Mouse (Mus musculus) right cerebral cortex, postnatal 36 days (tissue): ENCODE results near the gene Bri3bp.

Source experiments
- DNase-seq, 2 experiments: peaks; one replicate each; pipeline ENCODE4 v3.0.0; 2022; ENCODE audit warnings: low spot score in 2 of 2, mixed read lengths in 1 of 2

The Bri3bp gene

DNA sequence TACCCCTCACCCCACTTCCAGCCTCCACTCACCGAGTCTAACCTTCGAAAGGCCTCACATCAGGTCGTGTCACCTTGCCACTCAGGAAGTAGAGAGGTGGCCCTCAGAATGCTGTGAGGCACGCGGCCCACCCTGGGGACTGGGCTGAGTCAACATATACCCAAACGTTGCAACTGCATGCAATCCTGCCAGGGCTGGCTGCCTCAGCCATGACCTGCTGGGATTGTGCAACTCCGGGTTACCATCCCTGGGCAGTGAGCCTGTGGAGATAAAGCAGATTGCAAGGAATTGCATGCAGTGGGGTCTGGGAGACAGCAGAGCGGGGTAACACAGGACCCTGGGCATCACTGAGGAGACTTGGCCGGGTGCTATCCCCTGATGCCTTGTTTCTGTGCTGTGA, 11.2 kb downstream of the Bri3bp start:
- no peak for DNase-seq

DNA sequence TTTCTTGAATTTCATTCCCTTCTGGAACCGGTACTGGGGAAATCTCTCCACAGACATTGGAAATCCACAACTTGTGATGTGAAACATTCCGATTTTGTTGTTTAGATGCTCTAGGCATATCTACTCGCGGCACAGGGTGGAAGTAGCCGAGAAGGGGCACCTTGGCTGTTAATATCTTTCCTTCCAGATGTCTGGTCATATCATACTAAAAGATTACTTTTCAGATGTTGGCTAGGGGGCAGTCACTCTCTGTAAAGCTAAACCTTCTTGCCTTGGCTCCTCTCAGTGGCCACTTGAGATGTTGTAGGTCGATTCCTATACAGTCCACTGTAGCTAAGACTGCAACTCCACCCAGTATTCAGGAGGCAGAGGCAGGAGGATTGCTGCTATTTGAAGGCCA, 14.7 kb downstream of the Bri3bp start:
- DNase-seq = no peak

DNA sequence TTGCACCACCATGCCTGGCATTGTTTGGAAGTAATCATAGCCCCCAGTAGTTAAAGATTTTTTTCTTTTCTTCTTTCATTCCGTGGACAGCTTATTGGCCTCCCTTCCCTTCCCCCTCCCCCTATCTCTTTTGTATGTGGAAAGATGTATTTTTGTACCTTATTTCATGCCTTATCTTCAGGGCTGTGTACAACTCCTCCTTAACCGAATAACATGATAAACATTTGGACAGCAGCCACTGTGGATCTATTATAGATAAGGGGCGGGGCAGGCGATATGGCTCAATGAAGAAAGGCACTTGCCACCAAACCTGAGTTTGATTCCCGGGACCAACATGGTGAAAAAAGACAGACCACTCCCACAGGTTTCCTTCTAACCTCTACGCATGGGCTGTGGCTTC, 16.2 kb downstream of the Bri3bp start:
- no peak for DNase-seq

DNA sequence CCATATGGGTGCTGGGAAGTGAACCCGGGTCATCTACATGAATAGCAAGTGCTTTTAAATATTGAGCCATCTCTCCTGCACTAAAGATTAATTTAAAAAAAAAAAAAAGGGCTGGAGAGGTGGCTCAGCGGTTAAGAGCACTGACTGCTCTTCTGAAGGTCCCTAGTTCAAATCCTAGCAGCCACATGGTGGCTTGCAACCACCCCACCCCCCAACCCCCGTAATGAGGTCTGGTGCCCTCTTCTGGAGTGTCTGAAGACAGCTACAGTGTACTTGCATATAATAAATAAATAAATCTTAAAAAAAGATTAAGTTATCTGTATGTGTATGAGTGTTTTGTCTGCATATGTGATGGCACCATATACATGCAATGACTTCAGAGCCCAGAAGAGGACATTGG, 19.2 kb downstream of the Bri3bp start:
- DNase-seq = no peak

DNA sequence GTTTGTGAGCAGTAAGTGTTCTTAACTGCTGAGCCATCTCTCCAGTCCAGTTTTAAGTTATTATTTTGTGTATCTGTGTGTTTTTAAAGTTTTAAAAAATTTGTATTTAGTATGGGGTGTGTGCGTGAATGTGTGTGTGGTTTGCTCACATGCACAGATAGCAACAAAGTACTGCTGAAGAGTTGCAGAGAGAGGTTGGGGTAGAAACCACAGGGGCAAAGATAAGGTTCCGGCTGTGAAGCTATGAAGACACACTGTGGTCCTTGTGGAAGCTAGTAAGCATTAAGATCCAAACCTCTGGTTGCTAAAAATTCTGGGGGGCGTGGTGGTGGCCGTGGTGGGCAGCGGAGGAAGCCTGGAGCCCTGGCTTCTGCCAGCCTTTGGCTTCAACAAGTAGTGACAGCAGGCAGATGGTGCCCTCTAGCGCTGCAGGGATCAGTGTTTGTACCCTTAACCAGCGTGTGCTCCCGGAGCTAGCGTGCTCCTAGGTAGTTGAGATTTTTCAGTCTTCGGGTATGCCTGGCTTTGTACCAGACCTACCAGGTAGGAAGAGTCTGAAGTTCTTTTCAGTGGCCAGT, 20.6 kb downstream of the Bri3bp start:
- no peak for DNase-seq

DNA sequence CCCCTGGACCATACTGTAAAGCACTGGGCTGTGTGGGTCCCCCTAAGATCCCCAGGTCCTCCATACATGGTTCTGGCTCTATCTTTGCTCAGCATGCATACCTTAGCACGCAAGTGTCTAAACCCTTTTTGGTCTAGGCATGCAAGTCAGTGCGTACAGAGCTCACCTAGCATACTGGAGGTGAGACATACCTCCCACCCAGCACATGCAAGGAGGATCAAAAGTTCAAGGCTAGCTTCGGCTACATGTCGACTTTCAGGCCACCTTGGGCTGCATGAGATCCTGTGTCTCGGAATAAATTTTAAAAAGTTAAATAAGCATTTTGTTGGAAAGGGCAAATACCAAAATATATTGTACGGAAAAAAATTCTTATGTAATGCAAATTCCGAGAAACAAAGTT, 23.8 kb downstream of the Bri3bp start:
- no peak for DNase-seq

DNA sequence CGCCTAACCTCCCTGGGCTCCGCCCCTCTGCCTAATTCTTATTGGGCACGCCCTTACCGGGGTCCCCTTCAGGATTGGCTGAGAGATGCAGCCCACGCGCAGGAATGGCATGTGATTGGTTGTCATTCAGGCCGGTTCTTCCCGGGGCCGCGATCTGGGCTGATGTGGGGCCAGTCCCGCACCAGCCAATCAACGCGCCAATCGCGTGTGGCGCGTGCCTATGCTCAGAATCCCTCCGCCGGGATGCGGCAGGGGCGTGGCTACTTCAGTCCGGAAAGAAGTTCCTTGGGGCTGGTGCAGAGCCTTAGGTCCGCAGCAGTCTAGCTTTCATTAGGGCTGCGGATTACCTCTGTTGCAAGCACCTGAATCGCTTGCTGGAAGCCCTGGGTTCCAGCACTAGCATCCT, 24.3 kb downstream of the Bri3bp start:
- peak; percentile 98 to 99 for DNase-seq

DNA sequence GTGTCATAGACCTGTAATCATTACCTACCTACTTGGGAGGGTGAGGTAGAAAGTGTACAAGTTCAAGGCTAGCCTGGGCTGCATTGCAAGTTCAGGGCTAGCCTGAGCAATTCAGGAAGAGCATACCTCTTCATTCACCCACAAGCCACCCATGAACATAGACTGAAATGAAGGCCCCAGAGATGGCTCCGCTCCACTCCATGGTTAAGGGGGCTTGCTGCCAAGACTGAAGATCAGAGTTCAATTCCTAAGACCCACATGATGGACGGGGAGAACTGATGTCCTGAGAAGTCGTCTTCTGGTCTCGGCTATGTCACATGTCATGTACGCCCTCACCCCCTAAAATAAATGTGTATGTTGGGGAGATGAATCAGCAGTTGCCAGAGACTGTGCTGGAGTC, 25.1 kb downstream of the Bri3bp start:
- no peak for DNase-seq

DNA sequence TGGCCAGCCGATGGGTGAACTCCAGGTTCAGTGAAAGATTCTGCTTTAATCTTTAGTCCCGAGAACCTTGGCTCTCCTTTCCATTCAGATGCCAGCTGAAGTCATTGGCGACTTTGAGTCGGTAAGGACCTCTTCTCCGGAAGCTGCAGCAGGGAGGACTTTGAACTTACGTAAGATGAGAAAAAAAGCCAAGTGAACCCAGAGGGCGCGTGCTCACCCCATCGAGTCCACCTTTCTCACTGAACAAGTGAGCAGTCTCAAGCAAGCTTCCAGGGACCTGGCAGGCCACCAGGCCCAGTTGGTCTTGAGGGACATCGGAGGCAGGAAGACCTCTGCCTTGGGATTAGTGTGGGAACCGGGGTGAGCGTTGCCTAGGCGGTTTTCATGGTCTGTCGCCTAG, 25.9 kb downstream of the Bri3bp start:
- DNase-seq = no peak

DNA sequence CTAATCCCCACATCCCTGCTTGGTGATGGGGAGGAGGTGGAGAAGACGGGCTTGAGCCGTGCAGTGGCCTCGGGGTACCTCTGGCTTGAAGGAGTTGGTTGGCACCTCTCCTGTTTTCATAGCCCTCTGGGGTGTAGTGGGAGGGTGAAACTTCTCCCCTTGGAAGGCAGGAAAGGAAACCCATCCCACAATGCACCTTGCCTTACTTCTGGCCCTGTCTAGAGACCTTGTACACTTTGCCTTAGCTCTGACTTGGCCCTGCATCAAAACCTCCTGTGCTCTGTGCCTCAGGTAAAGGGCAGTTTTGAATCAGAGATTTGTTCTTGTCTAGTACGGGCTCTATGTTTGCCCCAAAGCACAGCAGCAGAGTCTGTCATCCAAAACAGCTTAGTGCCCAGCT, 29.3 kb downstream of the Bri3bp start:
- no peak for DNase-seq

DNA sequence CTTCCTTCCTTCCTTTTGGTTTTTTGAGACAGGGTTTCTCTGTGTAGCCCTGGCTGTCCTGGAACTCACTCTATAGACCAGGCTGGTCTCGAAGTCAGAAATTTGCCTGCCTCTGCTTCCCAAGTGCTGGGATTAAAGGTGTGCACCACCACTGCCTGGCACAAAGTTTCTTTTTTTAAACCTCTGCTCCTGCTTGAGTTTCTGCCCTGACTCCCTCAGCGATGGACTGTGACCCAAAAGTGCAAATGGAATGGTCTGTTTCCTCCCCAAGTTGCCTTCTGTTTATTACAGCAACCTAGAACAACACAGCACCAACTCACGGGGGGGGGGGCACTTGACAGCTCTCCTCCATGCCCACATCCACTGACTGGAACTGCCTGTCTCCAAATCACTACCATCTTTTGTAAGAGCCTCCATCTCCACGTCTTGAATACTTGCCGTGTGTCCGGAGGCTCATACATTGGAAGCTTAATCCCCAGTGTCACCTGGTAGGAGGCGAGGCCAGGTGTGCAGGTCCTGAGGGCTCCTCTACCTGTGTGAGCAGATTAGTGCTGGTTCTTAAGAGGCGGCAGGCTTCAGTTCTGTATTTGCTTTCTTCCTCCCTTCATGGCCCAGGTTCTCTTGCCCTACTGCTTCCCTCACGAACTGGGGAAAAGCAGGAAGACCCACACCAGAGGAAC, 31.6 kb downstream of the Bri3bp start:
- no peak for DNase-seq

DNA sequence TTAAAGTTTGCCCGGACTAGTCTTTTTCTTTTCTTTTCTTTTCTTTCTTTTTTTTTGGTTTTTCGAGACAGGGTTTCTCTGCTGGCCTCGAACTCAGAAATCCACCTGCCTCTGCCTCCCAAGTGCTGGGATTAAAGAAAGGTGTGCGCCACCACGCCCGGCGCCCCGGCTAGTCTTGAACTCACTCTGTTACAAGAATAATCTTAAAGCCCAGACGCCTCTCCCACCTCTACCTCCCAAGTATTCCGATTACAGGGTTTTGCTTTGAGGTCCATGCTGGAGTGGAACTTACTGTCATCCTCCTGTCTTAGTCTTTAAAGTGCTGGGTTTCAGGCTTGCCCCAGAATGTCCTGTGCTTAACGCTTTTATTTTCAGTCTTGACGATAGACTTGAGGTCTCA, 33.7 kb downstream of the Bri3bp start:
- no peak for DNase-seq

DNA sequence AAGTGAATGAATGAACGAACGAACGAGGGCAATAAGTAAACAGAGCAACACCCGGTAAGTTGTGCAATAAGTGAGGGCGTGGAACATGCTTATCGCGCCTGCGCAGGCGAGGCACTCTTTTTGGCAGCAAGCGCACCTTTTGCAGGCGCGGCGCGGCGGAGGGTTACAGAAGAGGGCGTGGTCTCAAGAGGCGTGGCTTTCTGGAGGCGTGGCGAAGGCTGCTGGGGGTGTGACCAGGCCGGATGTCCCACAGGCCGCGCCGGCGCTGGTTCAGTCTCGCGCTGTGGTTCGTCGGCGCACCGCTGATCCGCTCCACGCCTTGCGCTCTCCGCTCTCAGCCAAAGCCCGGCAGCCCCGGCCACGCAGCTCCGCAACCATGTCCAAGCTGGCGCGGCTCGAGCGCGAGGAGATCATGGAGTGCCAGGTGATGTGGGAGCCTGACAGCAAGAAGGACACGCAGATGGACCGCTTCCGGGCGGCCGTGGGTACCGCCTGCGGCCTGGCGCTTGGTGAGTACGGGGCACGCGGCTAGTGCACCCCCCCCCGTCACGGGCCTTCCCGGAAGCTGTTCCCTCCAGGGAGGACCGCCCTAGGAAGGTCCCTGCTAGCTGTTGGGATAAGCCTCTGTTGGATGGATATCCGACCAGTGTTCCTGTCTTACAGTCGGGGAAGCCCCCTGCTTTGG, 34.4 kb downstream of the Bri3bp start, which contains the start of gene Aacs:
Gene Aacs, plus strand, starts transcription at position 214 of the 685 bp plus-strand sequence.
- DNase-seq = peak; percentile 94 to 95

DNA sequence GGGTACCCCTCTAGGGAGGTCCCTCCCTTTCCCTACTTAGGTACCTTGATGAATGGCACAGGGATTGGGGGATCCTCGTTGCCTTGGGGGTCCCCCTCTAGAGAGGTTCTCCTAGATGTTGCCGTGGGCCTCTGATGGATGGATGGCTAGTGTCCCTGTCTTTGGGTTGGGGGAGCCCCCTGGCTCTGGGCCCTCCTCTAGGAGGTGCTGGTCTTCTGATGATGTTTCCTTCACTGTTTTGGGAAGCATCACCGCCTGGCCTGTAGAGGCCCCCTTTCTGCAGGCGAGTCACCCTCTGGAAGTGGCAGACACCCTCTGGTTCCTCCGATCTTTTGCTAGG, 34.9 kb downstream of the Bri3bp start:
- DNase-seq = no peak

DNA sequence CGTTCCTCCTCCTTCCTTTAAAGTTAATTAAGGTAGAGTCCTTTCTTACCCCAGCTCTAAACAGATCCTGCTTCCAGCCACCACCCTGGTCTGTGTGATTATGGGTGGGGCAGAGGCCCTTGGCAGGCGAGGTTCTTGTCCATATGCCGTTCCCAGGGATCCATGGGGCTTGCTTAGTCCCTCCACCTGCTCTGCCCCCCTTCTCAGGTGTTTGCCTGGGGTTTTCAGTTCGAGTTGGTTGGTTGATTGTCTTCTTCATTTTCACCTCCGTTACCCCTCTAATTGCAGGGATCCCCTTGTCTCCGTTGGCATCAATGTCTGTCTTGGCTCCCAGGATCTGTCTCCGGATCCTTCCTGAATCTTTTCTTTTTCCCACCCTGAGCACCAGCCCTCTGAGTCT, 35.4 kb downstream of the Bri3bp start:
- no peak for DNase-seq

DNA sequence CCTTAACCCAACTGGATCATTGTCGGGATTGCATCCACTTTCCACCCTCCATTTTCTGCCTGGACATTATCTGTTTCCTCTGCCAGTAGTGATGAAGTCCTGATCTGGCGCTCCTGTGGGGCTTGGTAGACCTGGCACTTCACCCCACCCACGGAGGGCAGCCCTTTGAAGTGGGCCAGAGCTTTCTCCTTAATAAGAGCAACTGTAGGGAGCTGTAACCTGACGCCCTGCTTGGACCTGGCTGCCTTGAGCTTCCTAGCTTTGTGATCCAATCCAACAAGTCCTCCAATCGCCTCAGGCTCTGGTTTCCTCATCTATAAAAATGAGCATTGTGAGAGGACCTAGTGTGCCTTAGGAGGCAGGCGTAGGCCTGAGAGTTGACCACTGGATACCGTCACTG, 36.2 kb downstream of the Bri3bp start:
- no peak for DNase-seq

DNA sequence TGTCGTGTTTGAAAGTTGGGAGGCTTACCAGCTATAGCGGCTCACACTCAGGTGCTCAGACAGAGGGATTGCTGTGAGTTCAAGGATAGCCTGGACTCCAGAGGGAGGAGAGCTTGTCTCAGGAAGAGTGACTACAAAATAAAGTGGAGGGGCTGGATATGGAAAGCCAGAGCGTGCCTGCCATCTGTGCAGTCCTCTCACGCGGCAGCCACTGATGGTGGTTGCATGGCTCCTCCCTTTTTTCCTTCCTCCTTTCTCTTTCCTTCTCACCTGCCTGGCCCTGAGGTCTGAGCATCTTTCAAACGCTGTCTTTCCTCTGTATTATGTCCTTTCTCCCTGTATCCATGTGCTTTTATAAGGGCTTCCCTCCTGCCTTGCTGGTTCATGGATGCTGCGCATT, 36.7 kb downstream of the Bri3bp start:
- DNase-seq = no peak

DNA sequence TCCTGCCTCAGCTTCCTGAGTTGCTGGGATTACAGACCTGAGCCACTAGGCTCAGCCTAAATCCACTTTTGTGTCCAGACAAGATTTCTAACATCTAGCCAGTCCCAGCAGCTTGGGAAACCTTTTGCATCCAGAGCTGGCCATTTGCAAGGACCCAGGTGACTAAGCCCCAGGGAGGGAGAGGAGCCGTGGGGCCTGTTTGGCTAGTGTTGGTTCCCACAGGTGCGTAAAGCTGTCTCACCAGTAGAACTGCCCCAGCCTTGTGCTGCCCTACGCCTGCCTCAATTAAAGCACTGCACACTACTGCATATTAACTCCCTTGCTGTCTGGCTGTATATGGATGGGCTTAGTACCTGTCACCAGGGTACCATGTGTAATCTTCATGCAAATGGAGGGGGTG, 38.0 kb downstream of the Bri3bp start:
- no peak for DNase-seq

DNA sequence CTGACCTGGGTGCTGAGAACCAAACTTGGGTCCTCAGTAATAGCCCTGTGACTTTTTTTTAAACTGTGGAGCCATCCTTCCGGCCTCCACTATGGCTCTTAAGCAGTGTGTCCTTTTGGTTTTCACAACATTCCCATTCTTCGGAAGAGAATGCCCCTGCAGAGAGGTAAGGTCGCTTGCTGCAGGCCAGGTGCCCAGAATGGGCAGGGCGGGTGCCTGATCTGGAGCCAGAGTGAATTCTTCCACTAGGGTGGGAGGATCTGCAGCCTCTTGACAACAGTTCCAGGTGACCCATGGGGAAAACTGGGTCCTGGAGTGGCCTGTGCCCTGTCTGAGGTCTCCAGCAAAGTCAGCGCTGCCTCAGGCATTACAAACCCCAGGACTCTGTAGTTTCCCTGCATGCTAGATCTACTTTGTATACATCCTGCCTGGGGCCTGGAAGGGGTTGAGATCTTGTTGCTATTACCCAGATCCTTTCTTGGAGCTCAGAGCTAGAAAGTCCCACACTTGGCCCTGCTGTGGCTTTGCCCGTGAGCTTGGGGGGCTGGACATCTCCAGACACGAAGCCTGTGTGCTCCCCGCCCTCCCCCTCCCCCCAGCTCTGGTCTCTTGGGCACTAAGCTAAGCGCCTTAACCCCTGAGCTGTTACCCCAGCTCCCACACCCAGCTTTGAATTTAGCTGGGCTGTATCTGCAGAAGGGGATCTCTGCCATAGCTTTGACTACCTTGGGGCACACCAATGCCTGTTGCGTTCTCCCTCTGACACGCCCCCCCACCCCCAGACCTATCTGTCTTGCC, 39.3 kb downstream of the Bri3bp start:
- DNase-seq = no peak

DNA sequence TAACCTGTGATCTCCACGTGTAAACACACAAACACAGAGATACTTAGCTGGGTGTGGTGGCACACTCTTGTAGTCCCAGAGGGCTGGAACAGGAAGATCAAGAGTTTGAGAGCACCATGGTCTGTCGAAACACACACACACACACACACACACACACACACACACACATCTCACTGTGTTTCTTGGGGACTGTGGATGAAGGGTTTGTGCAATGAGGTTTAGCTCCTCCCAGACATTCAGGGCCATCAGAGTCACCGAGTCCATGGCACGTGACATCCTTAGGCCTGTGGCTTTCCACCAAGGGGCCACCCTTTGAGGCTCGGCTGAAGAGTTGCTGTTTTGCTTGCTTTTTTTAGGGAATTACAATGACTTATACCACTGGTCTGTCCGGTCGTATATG, 41.1 kb downstream of the Bri3bp start:
- no peak for DNase-seq

DNA sequence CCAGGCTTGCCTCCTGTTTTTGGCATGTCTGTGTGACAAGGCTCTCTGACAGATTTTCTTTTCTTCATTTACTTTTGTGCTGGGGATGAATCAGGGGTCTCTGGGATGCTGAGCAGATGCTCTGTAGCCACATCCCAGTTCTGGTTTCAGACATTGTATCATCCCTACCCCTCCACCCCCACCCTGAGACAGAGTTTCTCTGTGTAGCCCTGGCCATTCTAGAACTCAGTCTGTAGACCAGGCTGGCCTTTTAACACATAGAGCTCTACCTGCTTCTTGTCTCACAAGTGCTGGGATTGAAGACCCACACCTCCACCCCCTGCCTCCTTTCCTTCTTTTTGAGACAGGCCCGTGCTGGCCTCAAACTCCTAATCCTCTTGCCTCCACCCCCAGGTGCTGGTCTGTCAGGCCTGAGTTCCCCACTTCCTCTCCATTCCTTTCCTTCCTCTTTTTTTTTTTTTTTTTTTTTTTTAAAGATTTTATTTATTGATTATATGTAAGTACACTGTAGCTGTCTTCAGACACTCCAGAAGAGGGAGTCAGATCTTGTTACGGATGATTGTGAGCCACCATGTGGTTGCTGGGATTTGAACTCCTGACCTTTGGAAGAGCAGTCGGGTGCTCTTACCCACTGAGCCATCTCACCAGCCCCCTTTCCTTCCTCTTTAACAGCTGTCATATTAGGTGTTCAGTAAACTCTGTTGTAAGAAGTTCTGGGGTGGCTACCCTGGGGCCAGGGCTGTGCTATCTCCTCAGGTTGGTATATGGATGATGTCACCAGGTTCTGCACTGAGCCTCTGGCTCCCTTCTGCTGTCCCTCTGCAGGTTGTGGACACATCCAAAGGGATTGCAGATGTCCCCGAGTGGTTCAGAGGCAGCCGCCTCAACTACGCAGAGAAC, 42.6 kb downstream of the Bri3bp start:
- DNase-seq = no peak
